Comparison of ENCODE assay signal across 10 mouse cellular contexts in genomic region chr4:140963941-140964597, GRCm38 (mm10). TPM values are rescaled to one million over a fixed set of nuclear protein-coding genes. Genes with fewer than 3 reads are reported as not detected.
DNase-seq lines count a peak whose midpoint lies in the region; ATAC-seq and TF ChIP-seq lines count a peak whose summit lies in the region.
"Had no signal": no experiment of that assay in that cellular context is flagged by ENCODE, and none has a peak within 500 bp of the region (broad histone marks: within the 10 kb centered on the region; RNA-seq: fewer than 3 reads in every experiment).

No protein-coding gene starts in this region.

- DNase-seq in adrenal gland, adult 2 months = peak; percentile 23
- no peak for DNase-seq in adrenal gland, postnatal 14 days
- DNase-seq in hindbrain, postnatal 0 days (ENCODE audit: low spot score) = no peak
- no peak for DNase-seq in hindbrain, embryonic 11.5 days (ENCODE audit: low spot score)
- DNase-seq in naive thymus-derived CD4-positive, alpha-beta T cell, adult 2 months (ENCODE audit: low read depth) = peak; percentile 24
- no peak for DNase-seq in forebrain, embryonic 11.5 days (ENCODE audit: low spot score)

- peaks cover 18% of the 10 kb centered on the region for H3K4me1 ChIP-seq in hindbrain, postnatal 0 days (ENCODE audit: insufficient read depth, low read length)
- no peaks in the 10 kb centered on the region; the same call in none of the 2 replicates for H3K4me1 ChIP-seq in hindbrain, embryonic 11.5 days (replicated peaks; ENCODE audit: control insufficient read depth, insufficient read depth, low read length)
- H3K4me1 ChIP-seq in midbrain, embryonic 15.5 days = peaks cover 37% of the 10 kb centered on the region
- peaks cover 18% of the 10 kb centered on the region for H3K4me1 ChIP-seq in midbrain, embryonic 16.5 days (ENCODE audit: control insufficient read depth, insufficient read depth, low read length)
- peaks cover 9% of the 10 kb centered on the region; the same call in 1 of the 2 replicates for H3K4me1 ChIP-seq in forebrain, embryonic 11.5 days (replicated peaks; ENCODE audit: control insufficient read depth, insufficient read depth, low read length)

- peak overlapping the region; percentile 45; the same call in 1 of the 2 replicates for H3K27ac ChIP-seq in hindbrain, postnatal 0 days
- no peak overlapping the region for H3K27ac ChIP-seq in hindbrain, embryonic 11.5 days (ENCODE audit: low read depth, low read length)
- H3K27ac ChIP-seq in midbrain, embryonic 15.5 days = peak overlapping the region; percentile 33; the same call in 1 of the 2 replicates
- no peak overlapping the region for H3K27ac ChIP-seq in midbrain, embryonic 16.5 days (ENCODE audit: low read length)
- H3K27ac ChIP-seq in forebrain, embryonic 11.5 days (ENCODE audit: low read depth, low read length) = no peak overlapping the region
- H3K27ac ChIP-seq: neural tube, embryonic 12.5 days had no signal

- peaks cover 9% of the 10 kb centered on the region; the same call in 1 of the 2 replicates for H3K36me3 ChIP-seq in hindbrain, postnatal 0 days (ENCODE audit: insufficient read depth, low read length)
- no peaks in the 10 kb centered on the region for H3K36me3 ChIP-seq in hindbrain, embryonic 11.5 days (ENCODE audit: control insufficient read depth, insufficient read depth, low read length)
- 0 out of 2 replicates have a peak, but pooled peaks cover 3% of the 10 kb centered on the region for H3K36me3 ChIP-seq in midbrain, embryonic 15.5 days (replicated peaks)
- 0 out of 2 replicates have a peak, but pooled peaks cover 3% of the 10 kb centered on the region for H3K36me3 ChIP-seq in midbrain, embryonic 16.5 days (ENCODE audit: control insufficient read depth, insufficient read depth, low read length)
- no peaks in the 10 kb centered on the region; the same call in 1 of the 2 replicates for H3K36me3 ChIP-seq in forebrain, embryonic 11.5 days (ENCODE audit: control insufficient read depth, insufficient read depth, low read length)

- no peak overlapping the region for H3K4me3 ChIP-seq in hindbrain, postnatal 0 days (ENCODE audit: low read length)
- no peak overlapping the region for H3K4me3 ChIP-seq in hindbrain, embryonic 11.5 days (ENCODE audit: low read depth, low read length)
- no peak overlapping the region for H3K4me3 ChIP-seq in midbrain, embryonic 15.5 days
- no peak overlapping the region for H3K4me3 ChIP-seq in midbrain, embryonic 16.5 days (ENCODE audit: low read depth, low read length)
- H3K4me3 ChIP-seq in forebrain, embryonic 11.5 days (ENCODE audit: low read depth, low read length) = no peak overlapping the region
- H3K4me3 ChIP-seq: forebrain, embryonic 15.5 days; neural tube, embryonic 12.5 days had no signal

- no peak overlapping the region; the same call in 1 of the 2 replicates for H3K9ac ChIP-seq in hindbrain, postnatal 0 days (replicated peaks; ENCODE audit: low read length)
- no peak overlapping the region for H3K9ac ChIP-seq in hindbrain, embryonic 11.5 days (ENCODE audit: low read depth, low read length)
- H3K9ac ChIP-seq in midbrain, embryonic 15.5 days = no peak overlapping the region
- H3K9ac ChIP-seq in midbrain, embryonic 16.5 days (ENCODE audit: low read depth, low read length) = no peak overlapping the region
- H3K9ac ChIP-seq in forebrain, embryonic 11.5 days (ENCODE audit: low read length) = no peak overlapping the region
- H3K9ac ChIP-seq: forebrain, embryonic 15.5 days; neural tube, embryonic 12.5 days had no signal

- no peak for ATAC-seq in hindbrain, postnatal 0 days
- ATAC-seq in hindbrain, embryonic 11.5 days (ENCODE audit: low FRiP score) = no peak
- ATAC-seq in midbrain, embryonic 15.5 days (replicated peaks) = no peak
- no peak for ATAC-seq in midbrain, embryonic 16.5 days
- no peak for ATAC-seq in forebrain, embryonic 11.5 days (replicated peaks; ENCODE audit: low FRiP score)
- ATAC-seq: forebrain, embryonic 15.5 days had no signal

- no peaks in the 10 kb centered on the region for H3K27me3 ChIP-seq in hindbrain, postnatal 0 days (ENCODE audit: insufficient read depth, low read length)
- H3K27me3 ChIP-seq in hindbrain, embryonic 11.5 days (ENCODE audit: control insufficient read depth, insufficient read depth, low read length) = no peaks in the 10 kb centered on the region
- H3K27me3 ChIP-seq in midbrain, embryonic 15.5 days (replicated peaks) = no peaks in the 10 kb centered on the region
- H3K27me3 ChIP-seq in midbrain, embryonic 16.5 days (ENCODE audit: control insufficient read depth, insufficient read depth, low read depth, low read length) = no peaks in the 10 kb centered on the region
- no peaks in the 10 kb centered on the region for H3K27me3 ChIP-seq in forebrain, embryonic 11.5 days (ENCODE audit: control insufficient read depth, insufficient read depth, low read length)
- H3K27me3 ChIP-seq: forebrain, embryonic 15.5 days; neural tube, embryonic 12.5 days had no signal

- H3K4me2 ChIP-seq in hindbrain, postnatal 0 days (ENCODE audit: low read depth, low read length) = no peak overlapping the region
- H3K4me2 ChIP-seq in hindbrain, embryonic 11.5 days (replicated peaks; ENCODE audit: low read depth, low read length) = no peak overlapping the region
- no peak overlapping the region for H3K4me2 ChIP-seq in midbrain, embryonic 15.5 days
- no peak overlapping the region for H3K4me2 ChIP-seq in midbrain, embryonic 16.5 days (ENCODE audit: low read length)
- H3K4me2 ChIP-seq in forebrain, embryonic 11.5 days (ENCODE audit: low read depth, low read length, severe bottlenecking) = no peak overlapping the region
- H3K4me2 ChIP-seq: forebrain, embryonic 15.5 days; neural tube, embryonic 12.5 days had no signal

- no peaks in the 10 kb centered on the region for H3K9me3 ChIP-seq in hindbrain, postnatal 0 days (ENCODE audit: low read length)
- no peaks in the 10 kb centered on the region for H3K9me3 ChIP-seq in hindbrain, embryonic 11.5 days (ENCODE audit: control insufficient read depth, low read length)
- H3K9me3 ChIP-seq in midbrain, embryonic 15.5 days = no peaks in the 10 kb centered on the region
- H3K9me3 ChIP-seq in midbrain, embryonic 16.5 days (replicated peaks; ENCODE audit: control insufficient read depth, low read length, poor library complexity, severe bottlenecking) = no peaks in the 10 kb centered on the region
- no peaks in the 10 kb centered on the region for H3K9me3 ChIP-seq in forebrain, embryonic 11.5 days (ENCODE audit: control insufficient read depth, low read length)
- H3K9me3 ChIP-seq: forebrain, embryonic 15.5 days; neural tube, embryonic 12.5 days had no signal

- no peak for TF ChIP-seq CTCF in hindbrain, postnatal 0 days (IDR thresholded peaks at IDR 0.05; ENCODE audit: low read depth)

- WGBS in hindbrain, postnatal 0 days = 75% methylated on average over 9 of the region's 9 CpGs
- 87% methylated on average over 9 of the region's 9 CpGs for WGBS in hindbrain, embryonic 11.5 days
- WGBS in midbrain, embryonic 15.5 days = 85% methylated on average over 9 of the region's 9 CpGs
- 84% methylated on average over 9 of the region's 9 CpGs for WGBS in midbrain, embryonic 16.5 days
- WGBS in forebrain, embryonic 11.5 days = 83% methylated on average over 9 of the region's 9 CpGs

RNA-seq across cellular contexts. Expression of gene Sdhb, which starts 3.1 kb away (rescaled TPM):
- 100 to 1,000 TPM; 462 to 500 TPM for total RNA-seq in adrenal gland, adult 2 months (2021)
- 334 and 363 TPM in 2 replicates for polyA plus RNA-seq in adrenal gland, adult 2 months (2012; rRNA removed)
- 699 and 754 TPM in 2 replicates for total RNA-seq in adrenal gland, postnatal 14 days (2021)
- total RNA-seq in hindbrain, postnatal 0 days (2014; rRNA removed) = 176 and 217 TPM in 2 replicates
- 583 and 596 TPM in 2 replicates for polyA plus RNA-seq in hindbrain, postnatal 0 days (2015; fragmentation: Nextera tagmentation; extraction: Ambion mirVana)
- 413 and 428 TPM in 2 replicates for polyA plus RNA-seq in hindbrain, embryonic 11.5 days (2014; fragmentation: Nextera tagmentation; extraction: Ambion mirVana)
- polyA plus RNA-seq in midbrain, embryonic 15.5 days (2015; fragmentation: Nextera tagmentation; extraction: Ambion mirVana) = 442 and 447 TPM in 2 replicates
- 446 and 455 TPM in 2 replicates for polyA plus RNA-seq in midbrain, embryonic 16.5 days (2015; fragmentation: Nextera tagmentation; extraction: Ambion mirVana)
- 375 and 401 TPM in 2 replicates for polyA plus RNA-seq in forebrain, embryonic 11.5 days (2014; fragmentation: Nextera tagmentation; extraction: Ambion mirVana)

RNA-seq across cellular contexts. Expression of gene Atp13a2, which starts 22.6 kb away (rescaled TPM):
- 10 to 100 TPM; 31.8 to 37.1 TPM for total RNA-seq in adrenal gland, adult 2 months (2021)
- polyA plus RNA-seq in adrenal gland, adult 2 months (2012; rRNA removed) = 183 and 226 TPM in 2 replicates
- total RNA-seq in adrenal gland, postnatal 14 days (2021) = 28.7 and 37.1 TPM in 2 replicates
- total RNA-seq in hindbrain, postnatal 0 days (2014; rRNA removed) = 408 and 435 TPM in 2 replicates
- 151 and 166 TPM in 2 replicates for polyA plus RNA-seq in hindbrain, postnatal 0 days (2015; fragmentation: Nextera tagmentation; extraction: Ambion mirVana)
- polyA plus RNA-seq in hindbrain, embryonic 11.5 days (2014; fragmentation: Nextera tagmentation; extraction: Ambion mirVana) = 34.9 and 39.8 TPM in 2 replicates
- 189 and 193 TPM in 2 replicates for polyA plus RNA-seq in midbrain, embryonic 15.5 days (2015; fragmentation: Nextera tagmentation; extraction: Ambion mirVana)
- polyA plus RNA-seq in midbrain, embryonic 16.5 days (2015; fragmentation: Nextera tagmentation; extraction: Ambion mirVana) = 174 and 190 TPM in 2 replicates
- polyA plus RNA-seq in forebrain, embryonic 11.5 days (2014; fragmentation: Nextera tagmentation; extraction: Ambion mirVana) = 51.2 and 54.9 TPM in 2 replicates

RNA-seq across cellular contexts. Expression of gene Mfap2, which starts 46.1 kb away (rescaled TPM):
- 10 to 100 TPM in 1 of 2 experiments, 1 to 10 TPM in 1; 5.7 to 11.1 TPM for total RNA-seq in adrenal gland, adult 2 months (2021)
- polyA plus RNA-seq in adrenal gland, adult 2 months (2012; rRNA removed) = 37.8 and 42.4 TPM in 2 replicates
- 26.0 and 28.6 TPM in 2 replicates for total RNA-seq in adrenal gland, postnatal 14 days (2021)
- total RNA-seq in hindbrain, postnatal 0 days (2014; rRNA removed) = 20.6 and 42.3 TPM in 2 replicates
- 92.0 and 99.5 TPM in 2 replicates for polyA plus RNA-seq in hindbrain, postnatal 0 days (2015; fragmentation: Nextera tagmentation; extraction: Ambion mirVana)
- 266 and 286 TPM in 2 replicates for polyA plus RNA-seq in hindbrain, embryonic 11.5 days (2014; fragmentation: Nextera tagmentation; extraction: Ambion mirVana)
- polyA plus RNA-seq in midbrain, embryonic 15.5 days (2015; fragmentation: Nextera tagmentation; extraction: Ambion mirVana) = 153 and 181 TPM in 2 replicates
- 121 and 141 TPM in 2 replicates for polyA plus RNA-seq in midbrain, embryonic 16.5 days (2015; fragmentation: Nextera tagmentation; extraction: Ambion mirVana)
- polyA plus RNA-seq in forebrain, embryonic 11.5 days (2014; fragmentation: Nextera tagmentation; extraction: Ambion mirVana) = 263 and 298 TPM in 2 replicates

RNA-seq across cellular contexts. Expression of gene Padi2, which starts 57.9 kb away (rescaled TPM):
- total RNA-seq in adrenal gland, adult 2 months (2021) = 10 to 100 TPM in 1 of 2 experiments, 1 to 10 TPM in 1; 1.7 to 13.8 TPM
- polyA plus RNA-seq in adrenal gland, adult 2 months (2012; rRNA removed) = 7.7 and 10.5 TPM in 2 replicates
- 1.3 and 1.9 TPM in 2 replicates for total RNA-seq in adrenal gland, postnatal 14 days (2021)
- total RNA-seq in hindbrain, postnatal 0 days (2014; rRNA removed) = 5.3 and 5.5 TPM in 2 replicates
- 2.7 and 3.0 TPM in 2 replicates for polyA plus RNA-seq in hindbrain, postnatal 0 days (2015; fragmentation: Nextera tagmentation; extraction: Ambion mirVana)
- 1.2 and 2.4 TPM in 2 replicates for polyA plus RNA-seq in hindbrain, embryonic 11.5 days (2014; fragmentation: Nextera tagmentation; extraction: Ambion mirVana)
- 1.2 and 1.4 TPM in 2 replicates for polyA plus RNA-seq in midbrain, embryonic 15.5 days (2015; fragmentation: Nextera tagmentation; extraction: Ambion mirVana)
- 2.4 and 2.8 TPM in 2 replicates for polyA plus RNA-seq in midbrain, embryonic 16.5 days (2015; fragmentation: Nextera tagmentation; extraction: Ambion mirVana)
- 0.23 and 1.3 TPM in 2 replicates for polyA plus RNA-seq in forebrain, embryonic 11.5 days (2014; fragmentation: Nextera tagmentation; extraction: Ambion mirVana)

Comparison
In these comparisons a context has a peak if more than half of its experiments do, and no peak if none do; other contexts are left out.
1. DNase-seq: peak in adrenal gland, adult 2 months (single experiment) and naive thymus-derived CD4-positive, alpha-beta T cell, adult 2 months (single experiment); none in adrenal gland, postnatal 14 days (single experiment), hindbrain, postnatal 0 days (single experiment), hindbrain, embryonic 11.5 days (single experiment) and forebrain, embryonic 11.5 days (single experiment).
2. H3K27ac ChIP-seq: peak in hindbrain, postnatal 0 days (single experiment) and midbrain, embryonic 15.5 days (single experiment); none in hindbrain, embryonic 11.5 days (single experiment), midbrain, embryonic 16.5 days (single experiment) and forebrain, embryonic 11.5 days (single experiment).